Mouse (Mus musculus) heart, embryonic 13.5 days (tissue): Measurements from ENCODE around the gene Lztfl1. TPM values are rescaled to one million over a fixed set of nuclear protein-coding genes. Genes with fewer than 3 reads are reported as not detected.

Source experiments
- ATAC-seq: fragments of 200-750 bp; cut with Nextera tagmentation; 2 replicates; pipeline ENCODE4 v1.8.0; 2017; ENCODE audit warnings: moderate TSS enrichment; ENCODE audit not compliant: insufficient number of reproducible peaks, low FRiP score, low TSS enrichment; ENCODE audit errors: extremely low read depth
- H3K27ac ChIP-seq: fragments of 300-500 bp; sonication (generic); replicated peaks from 2 replicates; pipeline ENCODE4 v1.5.1; 2015; ENCODE audit warnings: moderate library complexity, mild to moderate bottlenecking, inconsistent platforms
- H3K27me3 ChIP-seq: fragments of 300-500 bp; sonication (generic); replicated peaks from 2 replicates; pipeline ENCODE4 v1.6.1; 2015; ENCODE audit warnings: mild to moderate bottlenecking, inconsistent platforms
- H3K36me3 ChIP-seq: fragments of 300-500 bp; sonication (generic); 2 replicates; pipeline ENCODE4 v1.6.1; 2015; ENCODE audit warnings: mild to moderate bottlenecking, inconsistent platforms
- H3K4me1 ChIP-seq: fragments of 300-500 bp; sonication (generic); 2 replicates; pipeline ENCODE4 v1.6.1; 2015; ENCODE audit warnings: inconsistent platforms
- H3K4me2 ChIP-seq: fragments of 300-500 bp; sonication (generic); 2 replicates; pipeline ENCODE4 v1.6.1; 2015; ENCODE audit warnings: inconsistent platforms, mild to moderate bottlenecking, moderate library complexity
- H3K4me3 ChIP-seq: fragments of 300-500 bp; sonication (generic); 2 replicates; pipeline ENCODE4 v1.5.1; 2015; ENCODE audit warnings: moderate library complexity, mild to moderate bottlenecking, inconsistent platforms
- H3K9ac ChIP-seq: fragments of 300-500 bp; sonication (generic); 2 replicates; pipeline ENCODE4 v1.6.1; 2015; ENCODE audit warnings: inconsistent platforms, mild to moderate bottlenecking, moderate library complexity
- H3K9me3 ChIP-seq: fragments of 300-500 bp; sonication (generic); 2 replicates; pipeline ENCODE4 v1.6.1; 2016; ENCODE audit warnings: inconsistent platforms
- WGBS: fragments of 180-500 bp; shearing (Covaris S2); methylation state at CpG from one replicate; pipeline ENCODE4 v1.1.7; 2015; ENCODE audit warnings: mixed read lengths; 5-methylcytosine and 5-hydroxymethylcytosine counted together
- polyA plus RNA-seq: library from polyadenylated mRNA; unstranded; fragments of >200 nt; fragmentation: Nextera tagmentation; extraction: Ambion mirVana; gene quantifications from 2 replicates; pipeline ENCODE4 v1.2.1, GENCODE M21; 2015

Lztfl1 gene
- polyA plus RNA-seq, 1 experiment from 2014 or later = 29.3 TPM

DNA sequence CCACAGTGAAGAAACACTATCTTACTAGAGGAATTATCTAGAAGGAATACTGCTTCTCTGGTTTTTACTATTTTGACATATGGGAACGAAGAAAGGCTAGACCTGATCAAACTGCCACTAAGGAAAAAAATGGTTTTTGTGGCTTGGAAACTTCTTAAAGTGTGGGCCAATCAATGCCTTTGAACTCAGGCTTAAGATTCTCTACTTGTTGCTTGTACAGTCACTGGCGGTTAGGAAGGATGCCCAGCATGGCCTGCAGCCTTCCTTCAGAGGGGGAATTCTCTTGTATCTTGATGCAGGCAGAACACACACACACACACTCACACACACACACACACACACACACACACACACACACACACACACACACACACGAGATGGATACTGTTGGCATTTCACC lies 16.6 kb upstream of the Lztfl1 start:
- Histone ChIP-seq H3K4me1 (no peaks in the 10 kb centered on the region), H3K9ac (no peak overlapping the region), H3K9me3 (no peaks in the 10 kb centered on the region), H3K4me3 (no peak overlapping the region), H3K27me3 (no peaks in the 10 kb centered on the region), H3K27ac (no peak overlapping the region), H3K4me2 (no peak overlapping the region), H3K36me3 (no peaks in the 10 kb centered on the region)
- 61% methylated on average over 3 of the region's 3 CpGs for WGBS
- no peak for ATAC-seq

DNA sequence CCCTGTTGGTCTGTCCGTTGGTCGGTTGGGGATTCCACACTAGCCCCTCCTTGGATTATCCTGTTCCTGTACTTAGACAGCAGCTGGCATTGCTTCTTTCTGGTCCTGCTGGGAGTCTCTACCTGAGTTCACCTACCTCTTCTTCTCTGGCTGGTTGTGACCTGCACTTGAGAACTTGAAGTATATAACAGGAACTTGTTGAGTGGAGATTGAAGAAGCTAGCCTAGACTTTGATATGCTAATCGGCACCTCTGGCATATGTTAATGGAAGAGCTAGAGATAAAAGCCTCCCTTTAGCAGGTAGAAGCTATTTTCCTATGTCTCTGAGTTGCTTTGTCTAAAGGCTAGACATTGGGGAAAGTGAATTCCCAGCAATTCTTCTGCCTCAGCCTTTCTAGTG lies 13.8 kb upstream of the Lztfl1 start:
- H3K4me3 ChIP-seq = no peak overlapping the region
- no peak overlapping the region for H3K4me2 ChIP-seq
- no peak for ATAC-seq
- H3K4me1 ChIP-seq = no peaks in the 10 kb centered on the region
- no peaks in the 10 kb centered on the region for H3K36me3 ChIP-seq
- no peak overlapping the region for H3K9ac ChIP-seq
- no peak overlapping the region for H3K27ac ChIP-seq
- WGBS = 56% methylated on average over 3 of the region's 3 CpGs
- no peaks in the 10 kb centered on the region for H3K27me3 ChIP-seq
- no peaks in the 10 kb centered on the region for H3K9me3 ChIP-seq

DNA sequence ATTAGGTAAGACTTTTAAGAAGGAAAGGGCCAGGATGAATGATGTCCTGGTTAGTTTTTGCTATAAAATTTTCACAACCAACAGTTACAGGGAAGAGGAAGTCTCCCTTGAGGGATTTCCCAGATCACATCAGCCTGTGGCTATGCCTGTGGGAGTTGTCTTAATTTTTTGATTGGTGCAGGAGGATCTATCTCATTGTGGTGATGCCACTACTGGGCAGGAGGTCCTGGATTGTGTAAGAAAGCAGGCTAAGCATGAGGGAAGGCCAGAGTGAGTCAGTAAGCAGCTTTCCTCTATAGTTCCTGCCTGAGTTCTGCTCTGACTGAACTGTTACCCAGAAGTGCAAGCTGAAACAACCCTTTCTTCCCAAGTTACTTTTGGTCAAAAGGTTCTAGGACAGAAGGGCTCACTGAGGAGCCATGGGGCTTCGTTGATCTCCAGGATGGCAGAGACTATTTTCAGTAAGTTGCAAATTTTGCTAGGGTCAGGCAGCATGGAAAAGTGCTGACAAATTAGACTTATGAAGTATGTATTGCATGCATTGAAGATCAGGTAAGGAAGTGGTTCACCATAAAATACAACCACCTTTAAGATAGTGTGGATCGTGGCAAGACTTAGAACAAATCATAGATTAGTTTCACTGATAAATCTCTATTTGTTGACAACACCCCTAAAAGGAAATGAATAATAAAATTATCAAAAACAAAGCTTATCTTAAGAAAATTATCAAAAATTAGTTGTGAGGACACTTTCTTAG lies 5.4 kb upstream of the Lztfl1 start:
- no peak overlapping the region for H3K27ac ChIP-seq
- 57% methylated on average over 2 of the region's 2 CpGs for WGBS
- H3K27me3 ChIP-seq = peaks cover 19% of the 10 kb centered on the region
- H3K4me1 ChIP-seq = no peaks in the 10 kb centered on the region
- no peaks in the 10 kb centered on the region for H3K36me3 ChIP-seq
- no peak for ATAC-seq
- no peak overlapping the region for H3K9ac ChIP-seq
- H3K4me2 ChIP-seq = no peak overlapping the region
- no peaks in the 10 kb centered on the region for H3K9me3 ChIP-seq
- H3K4me3 ChIP-seq = no peak overlapping the region

DNA sequence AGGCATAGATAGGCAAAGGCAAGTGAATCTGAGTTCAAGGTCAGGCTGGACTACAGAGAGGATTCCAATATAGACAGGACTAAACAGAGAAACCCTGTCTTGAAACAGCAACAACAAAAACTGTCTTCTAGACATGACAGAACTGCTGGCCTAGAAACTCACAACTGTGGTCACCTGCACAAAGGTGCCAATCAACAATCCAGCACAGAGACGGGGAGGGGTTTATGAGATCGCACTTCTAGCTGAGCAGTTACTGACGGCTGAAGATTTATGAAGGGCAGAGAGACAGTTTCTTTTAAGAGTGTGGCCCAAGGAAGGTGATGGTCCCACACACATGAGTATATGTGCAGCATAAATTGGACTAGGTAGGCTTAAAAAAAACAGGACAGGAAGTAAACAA lies 1.2 kb downstream of the Lztfl1 start:
- Histone ChIP-seq H3K9me3 (no peaks in the 10 kb centered on the region), H3K4me3 (peak overlapping the region; percentile 92), H3K9ac (peak overlapping the region; percentile 91; the same call in 1 of the 2 replicates), H3K36me3 (peaks cover 9% of the 10 kb centered on the region), H3K27ac (no peak overlapping the region), H3K4me1 (peaks cover 7% of the 10 kb centered on the region), H3K27me3 (peaks cover 4% of the 10 kb centered on the region), H3K4me2 (peak overlapping the region; percentile 75)
- 67% methylated on average over 3 of the region's 3 CpGs for WGBS
- ATAC-seq = no peak

DNA sequence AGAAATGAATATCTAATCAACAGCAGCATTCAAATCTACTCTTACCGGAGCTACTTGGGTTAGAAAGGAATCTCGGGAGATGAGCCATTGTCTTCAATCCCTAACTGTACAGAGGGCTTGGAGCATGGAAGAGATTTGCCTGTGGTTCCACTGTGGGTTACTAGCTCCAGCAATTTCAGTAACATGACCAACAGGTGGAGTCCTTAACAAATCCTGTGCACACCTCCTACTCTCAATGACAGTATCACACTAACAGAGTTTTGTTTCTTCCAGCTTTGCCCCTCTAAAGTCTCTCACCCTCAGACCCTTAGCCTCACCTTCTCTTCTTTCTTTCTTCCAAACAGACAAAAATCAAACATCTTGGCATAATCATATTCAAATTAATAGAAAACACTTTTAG lies 4.4 kb downstream of the Lztfl1 start:
- peaks cover 7% of the 10 kb centered on the region for H3K4me1 ChIP-seq
- H3K4me2 ChIP-seq = no peak overlapping the region
- no peak overlapping the region for H3K4me3 ChIP-seq
- 76% methylated on average over 2 of the region's 2 CpGs for WGBS
- no peaks in the 10 kb centered on the region for H3K27me3 ChIP-seq
- no peaks in the 10 kb centered on the region for H3K9me3 ChIP-seq
- peaks cover 36% of the 10 kb centered on the region for H3K36me3 ChIP-seq
- ATAC-seq = no peak
- no peak overlapping the region for H3K9ac ChIP-seq
- no peak overlapping the region for H3K27ac ChIP-seq

DNA sequence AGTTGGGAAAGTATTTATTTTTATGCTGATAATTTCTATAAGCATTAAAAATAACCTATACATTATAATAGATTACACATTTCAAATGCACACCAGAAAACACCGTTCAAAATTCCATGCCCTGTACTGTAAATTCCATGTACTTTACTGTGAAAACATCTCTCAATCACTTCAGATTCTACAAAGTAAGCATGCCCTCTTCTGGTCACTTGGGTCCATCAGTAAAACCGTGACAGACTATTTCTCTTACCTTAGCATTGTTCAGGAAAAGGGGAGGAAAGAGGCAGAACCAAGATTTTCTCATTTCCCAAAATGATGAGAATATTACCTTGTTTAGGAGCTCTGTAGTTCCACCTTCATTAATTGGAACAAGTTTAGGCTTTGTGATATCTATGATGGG lies 8.3 kb downstream of the Lztfl1 start:
- H3K4me1 ChIP-seq = no peaks in the 10 kb centered on the region
- no peak overlapping the region for H3K4me3 ChIP-seq
- H3K9ac ChIP-seq = no peak overlapping the region
- H3K36me3 ChIP-seq = peaks cover 57% of the 10 kb centered on the region
- H3K9me3 ChIP-seq = no peaks in the 10 kb centered on the region
- H3K27me3 ChIP-seq = no peaks in the 10 kb centered on the region
- 42% methylated on average over 2 of the region's 2 CpGs for WGBS
- H3K4me2 ChIP-seq = no peak overlapping the region
- no peak overlapping the region for H3K27ac ChIP-seq
- ATAC-seq = no peak

- H3K27me3 ChIP-seq = no peaks in the 10 kb centered on the region
- no peak overlapping the region for H3K9ac ChIP-seq
- H3K4me3 ChIP-seq = no peak overlapping the region
- no peaks in the 10 kb centered on the region for H3K9me3 ChIP-seq
- 79% methylated on average over 5 of the region's 5 CpGs for WGBS
- H3K4me2 ChIP-seq = no peak overlapping the region
- peaks cover 54% of the 10 kb centered on the region for H3K36me3 ChIP-seq
- ATAC-seq = no peak
- H3K4me1 ChIP-seq = no peaks in the 10 kb centered on the region
- no peak overlapping the region for H3K27ac ChIP-seq
Measured at GRCm38 (mm10) chr9:123701822-123702221, 15.7 kb downstream of the Lztfl1 start.

- no peak for ATAC-seq
- H3K4me3 ChIP-seq = no peak overlapping the region
- WGBS = 72% methylated on average over 3 of the region's 3 CpGs
Measured at GRCm38 (mm10) chr9:123695634-123696302, 21.7 kb downstream of the Lztfl1 start.

GRCm38 (mm10) chr9:123688227-123688626 lies 29.3 kb downstream of the Lztfl1 start:
- ATAC-seq = no peak
- peaks cover 7% of the 10 kb centered on the region for H3K27me3 ChIP-seq
- 52% methylated on average over 1 of the region's 1 CpGs for WGBS

More at GRCm38 (mm10) chr9:123695634-123696302, 21.7 kb downstream of the Lztfl1 start:
- no peaks in the 10 kb centered on the region for H3K9me3 ChIP-seq
- H3K36me3 ChIP-seq = peaks cover 49% of the 10 kb centered on the region
- H3K9ac ChIP-seq = no peak overlapping the region
- no peak overlapping the region for H3K4me2 ChIP-seq
- no peaks in the 10 kb centered on the region for H3K27me3 ChIP-seq
- H3K27ac ChIP-seq = no peak overlapping the region
- no peaks in the 10 kb centered on the region for H3K4me1 ChIP-seq

DNA sequence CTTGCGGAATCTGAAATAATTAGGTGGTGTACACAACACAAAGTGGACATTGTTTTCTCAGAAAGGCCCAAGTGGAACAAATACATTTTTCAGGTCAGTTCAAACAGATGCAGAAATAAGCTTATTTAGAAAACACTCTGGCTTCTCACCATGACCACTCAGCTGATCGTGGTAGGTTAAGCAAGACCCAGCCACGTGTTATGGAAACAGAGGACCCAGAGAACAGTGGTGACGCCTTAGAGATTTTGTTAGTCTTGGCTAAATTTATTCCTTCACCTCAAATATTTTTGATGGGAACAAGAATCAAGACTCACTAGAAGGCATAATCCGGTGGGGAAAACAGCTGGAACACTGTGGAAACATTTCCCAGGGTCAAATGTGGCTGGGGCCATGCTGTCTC lies 31.3 kb downstream of the Lztfl1 start:
- Histone ChIP-seq H3K4me3 (no peak overlapping the region), H3K4me2 (no peak overlapping the region), H3K4me1 (no peaks in the 10 kb centered on the region), H3K27ac (no peak overlapping the region), H3K9ac (no peak overlapping the region), H3K27me3 (peaks cover 26% of the 10 kb centered on the region), H3K9me3 (0 out of 2 replicates have a peak, but pooled peaks cover 5% of the 10 kb centered on the region), H3K36me3 (no peaks in the 10 kb centered on the region)
- 77% methylated on average over 5 of the region's 5 CpGs for WGBS
- no peak for ATAC-seq

More at GRCm38 (mm10) chr9:123688227-123688626, 29.3 kb downstream of the Lztfl1 start:
- no peak overlapping the region for H3K9ac ChIP-seq
- no peaks in the 10 kb centered on the region for H3K4me1 ChIP-seq
- no peak overlapping the region for H3K27ac ChIP-seq
- H3K4me3 ChIP-seq = no peak overlapping the region
- no peak overlapping the region for H3K4me2 ChIP-seq
- H3K9me3 ChIP-seq = 0 out of 2 replicates have a peak, but pooled peaks cover 5% of the 10 kb centered on the region
- H3K36me3 ChIP-seq = peaks cover 12% of the 10 kb centered on the region

- H3K27me3 ChIP-seq = peaks cover 51% of the 10 kb centered on the region
- no peak overlapping the region for H3K9ac ChIP-seq
- no peak overlapping the region for H3K4me3 ChIP-seq
- peaks cover 2% of the 10 kb centered on the region for H3K4me1 ChIP-seq
- H3K9me3 ChIP-seq = 0 out of 2 replicates have a peak, but pooled peaks cover 5% of the 10 kb centered on the region
- no peak for ATAC-seq
- no peak overlapping the region for H3K4me2 ChIP-seq
- no peak overlapping the region for H3K27ac ChIP-seq
- no peaks in the 10 kb centered on the region for H3K36me3 ChIP-seq
- WGBS = 54% methylated on average over 3 of the region's 3 CpGs
Measured at GRCm38 (mm10) chr9:123683704-123684103, 33.8 kb downstream of the Lztfl1 start.
